Mouse (Mus musculus) stomach, postnatal 0 days (tissue): ENCODE data around the gene Nat8f1.
"Not testable (repeated sequence)": the region's sequence is repeated elsewhere in the genome, so short reads cannot be mapped to it uniquely, and the experiment has no call there.

Experiments
- CTCF ChIP-seq: IDR thresholded peaks from 2 replicates; pipeline ENCODE4 v1.5.1; 2016; ENCODE audit warnings: antibody characterized with exemption, low read depth, mild to moderate bottlenecking, moderate library complexity
- EP300 ChIP-seq: optimal IDR thresholded peaks from 2 replicates; pipeline ENCODE3; 2016; ENCODE audit warnings: antibody characterized with exemption

GRCm38 (mm10) chr6:85898596-85899475 is 16.7 kb downstream of the Nat8f1 start:
- not testable (repeated sequence) for TF ChIP-seq CTCF, EP300
